Mouse (Mus musculus): ENCODE measurements around the gene Dlgap3.

Gene Dlgap3

DNA sequence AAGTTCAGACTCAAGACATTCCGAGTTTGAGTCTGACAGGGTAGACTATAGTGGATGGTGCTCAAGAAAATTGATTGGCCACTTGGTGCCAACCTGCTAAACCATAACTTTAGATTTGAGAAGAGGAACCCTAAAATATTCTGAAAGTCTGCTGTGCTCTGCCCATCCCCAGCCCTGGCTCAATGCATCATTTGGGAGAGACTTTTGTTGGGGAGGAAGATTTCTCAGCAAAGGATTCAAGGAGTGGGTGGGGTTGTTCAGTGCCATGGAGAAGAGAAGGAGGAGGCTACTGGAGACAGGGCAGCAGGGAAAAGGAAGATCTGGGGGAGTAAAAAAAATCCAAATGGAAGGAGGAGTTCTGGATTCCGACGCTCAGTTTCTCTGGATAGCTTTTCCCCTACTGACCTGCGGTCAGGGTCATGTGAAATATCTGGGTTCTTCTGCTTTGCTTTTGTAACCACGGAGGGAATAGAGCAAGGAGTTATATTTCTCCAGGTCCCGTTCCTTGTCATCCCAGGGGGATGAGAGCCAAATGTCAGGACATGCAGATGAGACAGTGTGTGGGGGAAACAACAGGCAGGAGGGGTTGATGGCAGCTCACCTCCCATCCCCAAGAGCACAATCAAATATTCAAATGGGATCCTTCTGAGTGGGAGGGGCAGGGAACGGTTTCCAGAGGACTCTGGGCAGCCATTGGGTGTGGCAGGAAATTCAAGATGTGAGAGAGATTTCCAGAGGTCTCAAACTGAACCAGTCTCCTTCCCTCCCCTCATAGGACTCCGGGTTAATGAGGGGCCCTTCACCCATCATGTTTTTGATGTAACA lies 5.3 kb downstream of the Dlgap3 start:
- in situ Hi-C loops (cut with MboI, MseI): no loop called here

DNA sequence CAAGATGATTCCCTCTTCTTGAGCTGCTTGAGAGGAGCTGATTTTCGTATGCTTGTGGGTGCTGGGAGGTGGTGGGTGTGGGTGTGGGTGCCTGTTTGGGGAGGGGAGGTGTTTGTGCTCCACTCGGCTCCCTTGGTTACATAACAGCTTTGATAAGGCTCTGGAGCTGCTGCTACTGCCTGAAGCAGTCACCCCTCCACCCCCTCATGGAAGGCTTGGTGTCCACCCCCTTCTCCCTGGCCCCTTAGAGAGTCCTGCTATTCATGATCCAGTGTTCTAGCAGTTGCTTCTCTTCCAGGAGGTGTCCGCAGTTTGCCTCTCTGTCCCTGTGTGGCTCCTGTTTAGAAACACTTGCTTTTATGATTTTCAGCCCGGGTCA lies 5.9 kb downstream of the Dlgap3 start:
- in situ Hi-C loops (cut with MboI, MseI): no loop called here

DNA sequence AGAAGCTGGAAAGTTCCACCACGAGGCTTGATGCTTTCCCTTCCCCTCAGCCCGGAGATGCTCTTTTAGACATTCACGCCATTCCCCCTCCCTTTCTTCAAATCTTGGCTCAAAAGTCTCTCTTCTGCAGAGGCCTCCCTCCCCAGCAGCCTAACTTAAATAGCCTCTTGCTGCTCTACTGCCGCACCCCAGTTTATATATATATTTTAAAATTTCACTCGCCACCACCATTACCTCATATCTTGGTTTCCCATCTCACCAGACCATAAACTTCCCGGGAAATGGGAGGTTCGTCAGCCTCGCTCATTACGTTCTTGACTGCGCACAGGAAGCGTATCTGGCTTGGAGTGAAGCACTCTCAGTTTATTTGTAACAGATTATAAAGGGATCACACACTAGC lies 9.0 kb downstream of the Dlgap3 start:
- in situ Hi-C loops (cut with MboI, MseI): no loop called here

DNA sequence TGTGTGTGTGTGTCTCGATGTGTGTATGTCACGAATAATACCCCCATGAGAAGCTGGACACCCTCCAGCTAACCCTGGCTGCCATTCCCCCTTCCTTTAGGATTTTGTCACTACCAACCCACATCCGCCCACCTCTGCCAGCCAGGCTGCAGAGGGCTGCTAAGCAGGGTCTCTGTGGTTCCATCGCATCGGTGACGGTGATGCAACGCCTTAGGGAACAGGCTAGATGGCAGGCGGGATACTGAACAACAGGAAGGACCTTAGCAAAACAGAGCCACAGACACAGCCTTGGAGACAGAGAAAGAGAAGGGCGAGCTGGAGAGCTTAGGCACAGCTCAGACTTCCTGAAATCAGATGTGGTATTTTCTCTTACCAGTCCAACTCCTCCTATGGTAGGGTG lies 9.7 kb downstream of the Dlgap3 start:
- in situ Hi-C loops (cut with MboI, MseI): no loop called here

- in situ Hi-C loops (cut with MboI, MseI): no loop called here
Measured at GRCm38 (mm10) chr4:127179469-127180449, 10.8 kb downstream of the Dlgap3 start.

DNA sequence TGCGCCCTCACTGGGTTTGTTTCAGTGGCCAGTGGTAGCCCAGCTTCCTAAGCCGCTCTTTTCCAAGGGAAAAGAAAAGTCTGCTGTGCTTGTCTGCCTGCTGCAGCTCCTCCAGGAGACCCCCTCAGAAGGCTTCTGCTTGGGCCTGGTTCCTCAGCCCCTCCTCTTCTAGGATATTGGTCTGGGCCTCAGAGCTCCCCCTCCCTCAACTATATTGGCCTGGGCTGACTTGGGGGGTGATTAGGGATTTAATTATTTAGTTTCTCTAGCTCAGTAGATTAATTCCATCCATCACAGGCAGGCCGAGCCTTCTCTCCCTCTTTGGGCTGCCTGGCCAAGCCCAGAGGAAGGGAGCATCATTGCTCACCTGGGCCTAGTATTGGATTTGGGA lies 11.4 kb downstream of the Dlgap3 start:
- in situ Hi-C loops (cut with MboI, MseI): no loop called here

DNA sequence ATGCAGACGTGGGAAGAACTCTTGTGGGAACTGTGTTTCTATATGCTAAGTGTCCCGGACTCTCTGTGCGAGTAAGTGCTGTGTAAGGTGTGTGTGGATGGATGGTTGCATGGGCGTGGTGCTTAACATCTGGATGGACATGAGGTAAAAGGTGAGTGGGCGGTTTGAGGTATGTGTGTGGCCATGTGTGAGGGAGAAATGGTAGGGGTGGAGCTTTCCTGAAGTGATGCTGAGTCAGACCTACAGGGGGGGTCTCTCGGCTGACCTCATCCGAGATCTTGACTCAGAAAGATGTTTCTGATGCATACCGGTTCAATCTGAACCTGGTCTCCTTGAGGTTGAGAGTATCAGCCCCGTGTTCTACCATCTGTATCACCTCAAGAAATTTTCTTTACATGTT lies 12.0 kb downstream of the Dlgap3 start:
- in situ Hi-C loops (cut with MboI, MseI): no loop called here

GRCm38 (mm10) chr4:127183867-127184266 lies 14.9 kb downstream of the Dlgap3 start:
- in situ Hi-C loops (cut with MboI, MseI): no loop called here

DNA sequence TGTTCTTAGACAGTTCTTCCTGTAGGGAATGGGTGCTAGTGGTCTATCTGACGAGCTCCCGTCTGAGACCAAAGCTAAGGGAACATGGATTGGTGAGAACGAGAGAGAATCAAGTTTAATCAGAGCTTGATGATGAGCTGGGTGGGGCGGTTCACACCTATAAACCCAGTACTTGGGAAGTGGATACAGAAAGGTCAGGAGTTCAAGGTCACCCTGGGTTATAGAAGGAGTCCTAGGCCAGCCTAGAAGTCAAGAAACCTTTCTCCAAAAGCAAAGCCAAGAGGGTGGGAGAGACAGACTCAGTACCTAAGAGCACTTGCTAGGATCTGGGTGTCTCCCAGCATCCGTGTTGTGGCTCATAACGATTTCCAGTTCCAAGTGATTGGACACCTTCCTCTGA lies 21.9 kb downstream of the Dlgap3 start:
- in situ Hi-C loops (cut with MboI, MseI): loop anchor here (5.0 to 10.0 kb wide), 2 partner anchors 71 to 1276 kb away; no protein-coding TSS in a partner anchor

DNA sequence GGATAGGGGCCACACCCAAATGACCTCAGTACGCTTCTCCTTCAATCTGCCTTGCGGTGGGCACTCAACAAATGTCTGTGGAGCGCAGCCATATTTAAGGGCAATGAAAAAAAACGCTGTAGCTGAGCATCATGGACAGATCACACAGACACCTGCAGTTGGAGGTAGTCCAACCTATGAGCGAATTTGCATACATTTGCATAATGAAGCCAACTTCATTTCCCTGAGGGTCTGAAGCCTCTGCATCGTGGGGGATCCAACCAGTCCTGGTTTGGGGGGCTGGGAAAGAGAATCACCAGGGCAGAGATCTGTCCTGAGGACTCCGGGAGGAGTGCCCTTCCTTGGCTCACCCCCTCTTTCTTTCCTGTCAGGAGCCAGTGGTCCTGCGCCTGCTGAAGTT lies 23.7 kb downstream of the Dlgap3 start:
- in situ Hi-C loops (cut with MboI, MseI): loop anchor here (5.0 to 10.0 kb wide), 2 partner anchors 70 to 1278 kb away; no protein-coding TSS in a partner anchor

DNA sequence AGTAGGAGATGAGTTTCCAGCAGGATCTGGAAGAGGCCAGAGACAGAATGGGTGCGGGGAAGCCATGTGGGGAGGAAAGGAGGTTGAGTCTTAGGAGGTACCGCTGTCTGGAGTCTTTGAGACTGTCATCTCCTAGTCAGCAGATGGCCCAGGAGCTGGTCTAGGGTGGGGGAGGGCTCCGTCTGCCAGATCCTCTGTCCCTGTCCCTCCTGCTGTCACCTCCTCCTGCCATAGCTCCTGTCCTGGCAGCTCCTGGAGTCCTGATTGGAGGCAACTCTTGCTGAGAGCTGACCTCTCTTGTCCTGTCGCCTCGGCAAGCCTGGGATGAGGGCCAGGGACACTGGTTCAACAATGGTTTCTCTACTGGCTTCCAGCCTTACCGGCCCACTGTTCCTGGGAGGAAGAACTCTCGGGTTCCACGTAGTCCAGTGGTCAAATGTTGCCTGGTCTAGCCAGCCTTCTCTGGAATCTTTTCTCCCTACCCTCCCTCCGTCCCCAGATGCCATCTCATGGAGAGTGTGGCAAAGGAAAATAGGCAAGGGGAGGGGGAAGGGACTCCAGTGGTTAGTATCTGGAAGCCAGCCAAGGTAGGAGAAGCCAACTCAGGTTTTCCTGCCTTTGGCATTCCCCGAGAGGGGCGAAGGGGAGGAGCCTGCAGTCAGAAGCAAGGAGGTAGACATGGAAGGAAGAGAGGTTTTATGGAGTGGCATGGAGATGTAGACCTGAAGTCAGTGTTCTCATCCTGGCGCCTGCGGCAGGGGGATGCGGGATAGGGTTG lies 24.6 kb downstream of the Dlgap3 start:
- in situ Hi-C loops (cut with MboI, MseI): loop anchor here (5.0 to 10.0 kb wide), 2 partner anchors 69 to 1279 kb away; no protein-coding TSS in a partner anchor

GRCm38 (mm10) chr4:127194477-127195269 lies 25.7 kb downstream of the Dlgap3 start:
- in situ Hi-C loops (cut with MboI, MseI): loop anchor here (5.0 to 10.0 kb wide), 2 partner anchors 68 to 1280 kb away; no protein-coding TSS in a partner anchor

DNA sequence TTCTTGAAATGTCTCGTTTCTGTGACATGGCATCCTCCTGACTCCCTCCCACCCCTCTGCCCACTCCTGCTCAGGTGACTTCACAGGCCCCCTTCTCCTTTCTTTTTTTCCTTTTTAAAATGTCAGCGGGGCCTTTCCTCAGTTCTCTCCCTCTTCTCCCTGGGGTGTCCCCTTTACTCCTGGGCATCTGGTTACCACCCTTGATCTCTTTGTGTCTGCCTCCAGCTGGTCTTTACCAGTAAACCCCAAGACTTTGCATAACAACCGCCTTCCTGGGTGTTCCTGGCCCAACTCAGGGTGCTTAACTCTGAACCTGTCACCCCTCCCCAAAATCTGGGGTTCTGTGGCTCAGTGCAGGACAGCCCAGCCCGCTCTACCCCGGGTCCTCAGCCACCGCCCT lies 29.6 kb downstream of the Dlgap3 start:
- in situ Hi-C loops (cut with MboI, MseI): loop anchor here (10.0 kb wide), 1 partner anchor 1284 kb away; no protein-coding TSS in a partner anchor

DNA sequence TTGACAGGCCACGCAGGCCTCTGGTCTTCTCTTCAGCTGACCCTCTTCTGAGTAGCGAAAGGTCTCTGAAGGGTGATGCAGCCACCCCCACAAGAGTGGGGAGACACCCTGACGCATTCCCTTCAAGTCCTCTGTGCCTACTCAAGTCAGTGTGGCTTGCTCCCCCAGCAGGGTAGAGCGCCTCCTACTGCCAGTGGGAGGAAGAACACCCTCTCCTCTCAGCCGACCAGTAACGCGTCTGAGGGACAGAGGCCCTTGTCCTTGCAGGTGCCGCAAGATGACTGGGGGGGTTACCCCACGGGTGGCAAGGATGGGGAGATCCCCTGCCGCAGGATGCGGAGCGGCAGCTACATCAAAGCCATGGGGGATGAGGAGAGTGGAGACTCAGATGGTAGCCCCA lies 30.4 kb downstream of the Dlgap3 start:
- in situ Hi-C loops (cut with MboI, MseI): loop anchor here (10.0 kb wide), 1 partner anchor 1285 kb away; no protein-coding TSS in a partner anchor

GRCm38 (mm10) chr4:127200164-127200722 lies 31.2 kb downstream of the Dlgap3 start:
- in situ Hi-C loops (cut with MboI, MseI): no loop called here

GRCm38 (mm10) chr4:127200769-127201617 lies 32.0 kb downstream of the Dlgap3 start:
- in situ Hi-C loops (cut with MboI, MseI): no loop called here

DNA sequence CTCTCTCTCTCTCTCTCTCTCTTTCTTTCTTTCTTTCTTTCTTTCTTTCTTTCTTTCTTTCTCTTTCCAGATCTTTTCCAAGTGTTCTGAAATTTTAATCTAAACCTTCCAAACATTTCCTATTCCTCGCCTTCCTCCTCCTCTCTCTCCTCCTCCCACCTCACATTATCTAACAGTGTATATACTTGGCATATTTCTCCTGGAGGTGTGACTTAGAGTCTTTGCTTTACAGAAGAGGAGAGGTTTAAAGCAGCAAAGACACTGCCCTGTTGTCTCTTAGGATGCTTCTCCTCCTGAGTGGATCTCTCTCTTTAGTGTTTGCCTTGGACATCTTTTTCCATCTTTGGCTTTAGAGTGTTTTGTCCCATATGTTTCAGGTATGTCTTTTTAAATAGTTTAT lies 34.1 kb downstream of the Dlgap3 start:
- in situ Hi-C loops (cut with MboI, MseI): no loop called here

GRCm38 (mm10) chr4:127211318-127211717 lies 42.3 kb downstream of the Dlgap3 start:
- in situ Hi-C loops (cut with MboI, MseI): no loop called here

- in situ Hi-C loops (cut with MboI, MseI): no loop called here
Measured at GRCm38 (mm10) chr4:127214510-127214909, 45.5 kb downstream of the Dlgap3 start.
